Mouse (Mus musculus): ENCODE measurements around the gene Bnc1. TPM values are rescaled to one million over a fixed set of nuclear protein-coding genes. Genes with fewer than 3 reads are reported as not detected.

The Bnc1 gene
- 0.07 and 0.09 TPM in 2 replicates for total RNA-seq (2014; rRNA removed)
- 0.04 and 0.05 TPM in 2 replicates for polyA plus RNA-seq (2012; rRNA removed)

DNA sequence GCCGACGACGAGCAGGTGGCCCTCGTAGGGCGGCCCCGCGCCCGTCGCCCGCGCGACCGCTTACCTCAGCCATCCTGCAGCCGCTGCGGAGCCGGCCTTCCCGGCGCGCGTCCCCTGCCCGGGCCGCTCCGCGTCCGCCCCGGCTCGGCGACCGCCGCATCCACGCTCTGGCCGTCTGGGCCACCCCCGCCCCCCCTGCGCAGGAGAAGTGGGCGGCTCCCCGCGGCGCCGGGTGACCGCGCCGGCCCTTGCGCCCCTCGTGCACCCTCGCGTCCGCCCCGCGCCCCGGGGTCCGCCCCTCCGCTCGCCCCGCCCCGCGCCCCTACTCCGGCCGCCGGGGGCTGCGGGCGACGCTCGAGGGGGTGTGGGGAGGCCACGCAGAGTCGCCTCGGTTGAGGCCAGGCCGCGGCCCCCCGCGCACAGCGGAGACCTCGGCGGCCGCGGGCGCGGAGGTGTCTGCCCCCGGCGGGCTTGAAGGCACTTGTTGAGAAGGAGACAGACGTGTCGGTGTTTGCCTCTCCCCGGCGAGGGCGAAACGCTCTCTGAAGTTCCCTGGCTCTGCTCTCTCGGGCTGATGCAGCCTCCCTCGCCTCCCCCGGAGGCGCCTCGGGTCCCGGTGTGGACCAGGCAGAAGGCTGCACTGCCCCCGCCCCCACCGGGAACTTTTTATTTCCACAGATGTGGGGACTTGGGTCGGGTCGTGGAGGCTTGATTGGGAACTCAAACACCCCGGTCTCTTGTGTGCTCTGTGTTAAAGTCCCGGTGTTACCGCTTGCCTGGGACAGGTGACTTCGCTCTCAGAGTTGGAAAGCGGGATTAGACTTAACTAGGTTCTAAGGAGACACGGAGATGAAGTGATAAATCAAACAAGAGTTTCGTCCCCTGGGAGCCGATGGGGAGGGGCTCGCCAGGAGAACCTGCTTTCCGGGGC is at the start of gene Bnc1:
Gene Bnc1 (minus strand): TSS at position 162 of the 931 bp plus-strand sequence.
- H3K27me3 ChIP-seq (ENCODE audit: control insufficient read depth, insufficient read depth, low read length), result peaks cover 38% of the 10 kb centered on the region
- no peaks in the 10 kb centered on the region for H3K79me2 ChIP-seq (ENCODE audit: control insufficient read depth, insufficient read depth, low read length)
- WGBS, result 2% methylated on average over 82 of the region's 105 CpGs
- no peak within 1 kb of the TSS for H3K4me3 ChIP-seq (ENCODE audit: insufficient read depth, low read depth, low read length)
- H3K36me3 ChIP-seq (ENCODE audit: control insufficient read depth, insufficient read depth, low read length), result no peaks in the 10 kb centered on the region
- no peak within 1 kb of the TSS for H3K9ac ChIP-seq (ENCODE audit: low read depth, low read length)
- no peak within 1 kb of the TSS for H3K27ac ChIP-seq (replicated peaks; ENCODE audit: insufficient read depth, low read depth, low read length)
- TF ChIP-seq POLR2A (IDR thresholded peaks at IDR 0.05; ENCODE audit: extremely low read depth, insufficient read depth, low read length), result no peak
- no peaks in the 10 kb centered on the region for H3K4me1 ChIP-seq (ENCODE audit: control insufficient read depth, insufficient read depth, low read length)
- no peak for DNase-seq (ENCODE audit: extremely low read depth, low read depth, low spot score)

DNA sequence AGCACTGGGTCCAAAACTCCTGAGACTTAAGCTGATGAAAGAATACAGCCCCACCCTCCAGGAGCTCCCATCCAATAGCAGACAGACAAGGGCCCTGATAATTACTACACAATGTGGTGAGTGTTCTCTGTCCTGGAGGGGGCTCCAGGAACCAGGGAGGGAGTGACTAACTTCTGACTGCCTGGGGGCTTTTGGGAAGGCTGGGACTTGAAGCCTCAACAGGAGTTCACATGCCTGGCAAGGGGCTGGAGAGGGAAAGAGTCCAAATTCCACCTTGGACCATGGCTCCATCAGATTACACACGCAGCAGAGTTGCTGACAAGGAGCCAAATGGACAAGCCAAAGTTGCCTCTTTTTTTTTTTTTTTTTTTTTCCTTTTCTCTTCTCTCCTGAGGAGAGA is 41.3 kb upstream of the Bnc1 start:
- H3K9ac ChIP-seq (ENCODE audit: low read depth, low read length), result no peak overlapping the region
- H3K79me2 ChIP-seq (ENCODE audit: control insufficient read depth, insufficient read depth, low read length), result no peaks in the 10 kb centered on the region
- 27% methylated on average over 1 of the region's 1 CpGs for WGBS
- no peak overlapping the region for H3K4me3 ChIP-seq (ENCODE audit: insufficient read depth, low read depth, low read length)
- no peak overlapping the region for H3K27ac ChIP-seq (replicated peaks; ENCODE audit: insufficient read depth, low read depth, low read length)
- TF ChIP-seq CTCF (IDR thresholded peaks at IDR 0.05; ENCODE audit: low read depth, low read length), result no peak
- no peaks in the 10 kb centered on the region for H3K36me3 ChIP-seq (ENCODE audit: control insufficient read depth, insufficient read depth, low read length)
- H3K4me1 ChIP-seq (ENCODE audit: control insufficient read depth, insufficient read depth, low read length), result no peaks in the 10 kb centered on the region
- no peaks in the 10 kb centered on the region for H3K27me3 ChIP-seq (ENCODE audit: control insufficient read depth, insufficient read depth, low read length)
- no peak for DNase-seq (ENCODE audit: extremely low read depth, low read depth, low spot score)

- Histone ChIP-seq H3K27me3 (ENCODE audit: control insufficient read depth, insufficient read depth, low read length) (0 out of 2 replicates have a peak, but pooled peaks cover 3% of the 10 kb centered on the region), H3K4me1 (ENCODE audit: control insufficient read depth, insufficient read depth, low read length) (no peaks in the 10 kb centered on the region), H3K9ac (ENCODE audit: low read depth, low read length) (no peak overlapping the region), H3K36me3 (ENCODE audit: control insufficient read depth, insufficient read depth, low read length) (no peaks in the 10 kb centered on the region), H3K79me2 (ENCODE audit: control insufficient read depth, insufficient read depth, low read length) (no peaks in the 10 kb centered on the region), H3K27ac (replicated peaks; ENCODE audit: insufficient read depth, low read depth, low read length) (no peak overlapping the region), H3K4me3 (ENCODE audit: insufficient read depth, low read depth, low read length) (no peak overlapping the region)
- TF ChIP-seq CTCF (IDR thresholded peaks at IDR 0.05; ENCODE audit: low read depth, low read length) (no peak), POLR2A (IDR thresholded peaks at IDR 0.05; ENCODE audit: extremely low read depth, insufficient read depth, low read length) (no peak)
- WGBS, result 77% methylated on average over 9 of the region's 9 CpGs
- no peak for DNase-seq (ENCODE audit: extremely low read depth, low read depth, low spot score)
These were observed 37.6 kb upstream of the Bnc1 start for GRCm38 (mm10) chr7:82029666-82030065.

GRCm38 (mm10) chr7:82025802-82026201 is 33.7 kb upstream of the Bnc1 start:
- WGBS, result 34% methylated on average over 2 of the region's 2 CpGs

GRCm38 (mm10) chr7:82023676-82024075 is 31.6 kb upstream of the Bnc1 start:
- Histone ChIP-seq H3K4me3 (ENCODE audit: insufficient read depth, low read depth, low read length) (no peak overlapping the region), H3K36me3 (ENCODE audit: control insufficient read depth, insufficient read depth, low read length) (no peaks in the 10 kb centered on the region), H3K27me3 (ENCODE audit: control insufficient read depth, insufficient read depth, low read length) (0 out of 2 replicates have a peak, but pooled peaks cover 3% of the 10 kb centered on the region), H3K27ac (replicated peaks; ENCODE audit: insufficient read depth, low read depth, low read length) (no peak overlapping the region), H3K79me2 (ENCODE audit: control insufficient read depth, insufficient read depth, low read length) (no peaks in the 10 kb centered on the region), H3K4me1 (ENCODE audit: control insufficient read depth, insufficient read depth, low read length) (no peaks in the 10 kb centered on the region), H3K9ac (ENCODE audit: low read depth, low read length) (no peak overlapping the region)
- 90% methylated on average over 2 of the region's 2 CpGs for WGBS
- TF ChIP-seq POLR2A (IDR thresholded peaks at IDR 0.05; ENCODE audit: extremely low read depth, insufficient read depth, low read length) (no peak), CTCF (IDR thresholded peaks at IDR 0.05; ENCODE audit: low read depth, low read length) (no peak)
- no peak for DNase-seq (ENCODE audit: extremely low read depth, low read depth, low spot score)

More at GRCm38 (mm10) chr7:82025802-82026201, 33.7 kb upstream of the Bnc1 start:
- Histone ChIP-seq H3K4me3 (ENCODE audit: insufficient read depth, low read depth, low read length) (no peak overlapping the region), H3K27ac (replicated peaks; ENCODE audit: insufficient read depth, low read depth, low read length) (no peak overlapping the region), H3K36me3 (ENCODE audit: control insufficient read depth, insufficient read depth, low read length) (no peaks in the 10 kb centered on the region), H3K27me3 (ENCODE audit: control insufficient read depth, insufficient read depth, low read length) (0 out of 2 replicates have a peak, but pooled peaks cover 3% of the 10 kb centered on the region), H3K4me1 (ENCODE audit: control insufficient read depth, insufficient read depth, low read length) (no peaks in the 10 kb centered on the region), H3K9ac (ENCODE audit: low read depth, low read length) (no peak overlapping the region), H3K79me2 (ENCODE audit: control insufficient read depth, insufficient read depth, low read length) (no peaks in the 10 kb centered on the region)
- TF ChIP-seq CTCF (IDR thresholded peaks at IDR 0.05; ENCODE audit: low read depth, low read length) (no peak), POLR2A (IDR thresholded peaks at IDR 0.05; ENCODE audit: extremely low read depth, insufficient read depth, low read length) (no peak)
- no peak for DNase-seq (ENCODE audit: extremely low read depth, low read depth, low spot score)

- Histone ChIP-seq H3K79me2 (ENCODE audit: control insufficient read depth, insufficient read depth, low read length) (no peaks in the 10 kb centered on the region), H3K4me1 (ENCODE audit: control insufficient read depth, insufficient read depth, low read length) (no peaks in the 10 kb centered on the region), H3K27me3 (ENCODE audit: control insufficient read depth, insufficient read depth, low read length) (0 out of 2 replicates have a peak, but pooled peaks cover 3% of the 10 kb centered on the region), H3K36me3 (ENCODE audit: control insufficient read depth, insufficient read depth, low read length) (no peaks in the 10 kb centered on the region), H3K9ac (ENCODE audit: low read depth, low read length) (no peak overlapping the region), H3K27ac (replicated peaks; ENCODE audit: insufficient read depth, low read depth, low read length) (no peak overlapping the region), H3K4me3 (ENCODE audit: insufficient read depth, low read depth, low read length) (no peak overlapping the region)
- TF ChIP-seq POLR2A (IDR thresholded peaks at IDR 0.05; ENCODE audit: extremely low read depth, insufficient read depth, low read length) (no peak), CTCF (IDR thresholded peaks at IDR 0.05; ENCODE audit: low read depth, low read length) (no peak)
- no peak for DNase-seq (ENCODE audit: extremely low read depth, low read depth, low spot score)
- 89% methylated on average over 1 of the region's 1 CpGs for WGBS
These were observed 30.3 kb upstream of the Bnc1 start for GRCm38 (mm10) chr7:82022404-82022803.

Data from liver, adult 2 months (tissue).